Mouse (Mus musculus) embryonic fibroblast, embryonic 13.5 days (primary cell): Measurements from ENCODE around the gene Acvr1b. TPM values are rescaled to one million over a fixed set of nuclear protein-coding genes. Genes with fewer than 3 reads are reported as not detected.

Experiments used
- H3K27ac ChIP-seq: 2 replicates; pipeline ENCODE4 v1.5.1; 2012; ENCODE audit warnings: low read length, control low read depth, inconsistent platforms; ENCODE audit not compliant: insufficient read depth
- H3K4me1 ChIP-seq: 2 replicates; pipeline ENCODE4 v1.6.1; 2011; ENCODE audit warnings: low read length; ENCODE audit not compliant: control insufficient read depth, insufficient read depth
- H3K4me3 ChIP-seq: 2 replicates; pipeline ENCODE4 v1.5.1; 2011; ENCODE audit warnings: mild to moderate bottlenecking, control low read depth, low read length; ENCODE audit not compliant: insufficient read depth
- CTCF ChIP-seq: IDR thresholded peaks from 2 replicates; pipeline ENCODE4 v1.5.1; 2011; ENCODE audit warnings: mild to moderate bottlenecking, control low read depth, low read length, moderate library complexity, borderline replicate concordance; ENCODE audit not compliant: insufficient read depth
- POLR2A ChIP-seq: IDR thresholded peaks from 2 replicates; pipeline ENCODE4 v1.6.1; 2011; ENCODE audit warnings: low read depth, mild to moderate bottlenecking, control low read depth, low read length, moderate library complexity
- polyA plus RNA-seq: library from polyadenylated mRNA; stranded (reverse); fragments of >200 nt; gene quantifications from 2 replicates; pipeline ENCODE4 v1.2.4, GENCODE M21; 2011; ENCODE audit warnings: low read depth; ENCODE audit not compliant: missing spikeins, insufficient read length

Acvr1b gene
- polyA plus RNA-seq, 1 experiment, result 9.7 TPM

DNA sequence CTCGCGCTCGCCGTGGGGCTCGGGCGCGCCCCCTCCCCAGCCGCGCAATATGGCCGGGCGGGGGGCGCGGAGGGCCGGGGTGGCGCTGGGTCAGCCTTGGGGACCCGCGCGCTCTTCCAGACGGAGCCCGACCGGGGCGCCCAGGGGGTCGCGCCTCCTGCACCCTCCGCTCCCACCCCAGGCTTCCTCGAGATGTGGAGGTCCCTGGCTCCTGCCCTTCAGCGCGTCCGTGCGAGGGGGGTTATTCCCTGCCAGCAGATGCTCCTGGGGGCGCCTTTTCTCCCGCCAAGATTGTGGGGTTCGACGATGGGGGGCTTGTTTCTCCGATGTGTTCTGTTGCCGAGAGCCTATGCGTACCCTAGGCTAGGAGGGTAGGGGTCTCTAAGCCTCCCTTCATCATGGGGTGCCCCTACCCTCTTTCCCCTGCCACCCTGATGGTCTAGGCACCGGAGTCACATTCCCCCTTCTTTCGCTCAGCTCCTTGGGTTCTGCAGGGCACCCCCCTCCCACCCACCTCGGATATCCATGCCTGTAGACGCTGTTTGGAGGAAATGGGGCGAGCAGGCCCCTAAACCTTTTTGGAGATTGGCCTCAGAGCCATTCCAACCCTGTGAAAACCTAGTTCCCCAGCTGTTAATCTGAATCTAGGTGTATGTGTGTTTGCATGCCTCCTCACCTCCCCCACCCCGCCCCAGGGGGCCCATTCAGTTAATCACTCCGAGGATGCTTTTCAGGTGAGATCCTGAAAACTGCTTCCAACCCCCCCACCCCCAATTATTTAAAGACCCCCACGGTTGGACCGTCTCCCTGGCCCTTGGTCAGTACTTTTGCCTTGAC lies 645 bp downstream of the Acvr1b start:
- H3K27ac ChIP-seq, result no peak overlapping the region
- TF ChIP-seq CTCF, result no peak
- TF ChIP-seq POLR2A, result no peak
- peaks cover 2% of the 10 kb centered on the region; the same call in 1 of the 2 replicates for H3K4me1 ChIP-seq
- peak overlapping the region; percentile 62 for H3K4me3 ChIP-seq

DNA sequence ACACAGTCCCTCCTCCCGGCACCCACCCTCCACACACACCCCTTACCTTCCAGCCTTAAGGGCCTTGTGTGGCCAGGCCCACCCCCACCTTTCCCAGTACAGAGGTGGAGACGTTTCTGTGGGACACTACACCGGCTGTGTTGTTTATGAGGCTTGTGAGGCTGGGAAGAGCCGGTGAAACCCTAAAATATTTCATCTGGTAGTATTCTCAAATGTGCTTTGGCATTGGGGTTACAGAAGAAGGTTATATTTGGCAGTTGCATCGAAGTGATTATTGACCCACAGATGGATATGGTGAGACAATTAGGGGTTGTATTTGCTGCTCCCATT lies 1.2 kb downstream of the Acvr1b start:
- Histone ChIP-seq H3K27ac (no peak overlapping the region), H3K4me1 (peaks cover 2% of the 10 kb centered on the region; the same call in 1 of the 2 replicates), H3K4me3 (peak overlapping the region; percentile 62)
- TF ChIP-seq POLR2A (no peak), CTCF (no peak)

DNA sequence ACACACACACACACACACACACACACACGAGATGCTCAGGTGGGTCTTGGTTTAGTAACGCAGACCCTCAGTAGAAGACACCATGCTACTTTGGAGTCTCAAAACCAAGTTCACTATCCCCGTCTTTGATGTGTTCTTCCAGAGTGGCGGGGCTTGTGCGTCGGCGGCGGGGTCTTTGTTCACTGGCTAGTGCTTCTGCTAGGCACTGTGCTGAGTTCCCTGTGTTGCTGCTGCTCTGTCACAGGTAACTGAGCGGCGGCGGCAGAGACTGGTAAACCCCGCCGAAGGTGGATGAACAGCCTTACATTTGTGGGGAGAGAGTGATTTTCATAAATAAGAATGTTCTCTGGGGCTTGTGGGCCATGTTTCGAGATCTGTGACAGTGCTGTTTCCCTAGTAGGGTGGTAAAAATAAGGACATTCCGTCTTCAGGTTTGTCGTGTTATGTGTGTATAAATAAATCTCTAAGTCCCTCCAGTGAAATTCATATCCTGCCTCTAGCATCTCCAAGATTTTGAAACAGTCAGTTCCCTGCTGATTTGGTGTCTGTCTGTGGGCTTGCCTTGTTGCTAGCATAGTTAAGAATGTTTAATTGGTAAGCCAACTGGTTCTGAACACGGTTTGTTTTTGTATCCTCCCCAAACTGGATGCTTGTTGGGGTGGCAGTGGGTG lies 1.9 kb downstream of the Acvr1b start:
- Histone ChIP-seq H3K27ac (0 out of 2 replicates have a peak overlapping the region, but pooled peaks have one; percentile 10), H3K4me1 (peaks cover 2% of the 10 kb centered on the region; the same call in 1 of the 2 replicates), H3K4me3 (peak overlapping the region; percentile 24)
- TF ChIP-seq CTCF (no peak), POLR2A (no peak)

DNA sequence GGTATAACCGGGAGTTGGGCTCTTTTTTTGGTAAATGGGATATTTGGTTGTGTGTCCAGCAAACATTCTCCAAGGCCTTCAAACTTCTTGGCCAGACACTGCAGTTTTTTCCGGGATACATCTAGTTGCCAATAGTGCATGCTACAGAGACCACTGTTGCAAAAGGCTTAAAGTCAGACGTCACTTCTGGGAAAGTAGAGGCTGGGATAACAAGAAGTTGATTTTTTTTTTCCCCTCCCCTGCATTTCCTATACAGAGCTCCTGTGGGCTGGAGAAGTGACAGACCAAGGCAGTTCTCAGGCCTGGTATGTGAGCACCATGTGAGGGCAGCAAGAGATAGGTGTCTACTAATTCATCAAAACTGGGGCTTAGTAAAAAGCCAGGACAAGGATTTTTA lies 2.4 kb downstream of the Acvr1b start:
- TF ChIP-seq CTCF (no peak), POLR2A (no peak)
- no peak overlapping the region for H3K4me3 ChIP-seq
- H3K4me1 ChIP-seq, result peaks cover 3% of the 10 kb centered on the region; the same call in 1 of the 2 replicates
- H3K27ac ChIP-seq, result no peak overlapping the region

DNA sequence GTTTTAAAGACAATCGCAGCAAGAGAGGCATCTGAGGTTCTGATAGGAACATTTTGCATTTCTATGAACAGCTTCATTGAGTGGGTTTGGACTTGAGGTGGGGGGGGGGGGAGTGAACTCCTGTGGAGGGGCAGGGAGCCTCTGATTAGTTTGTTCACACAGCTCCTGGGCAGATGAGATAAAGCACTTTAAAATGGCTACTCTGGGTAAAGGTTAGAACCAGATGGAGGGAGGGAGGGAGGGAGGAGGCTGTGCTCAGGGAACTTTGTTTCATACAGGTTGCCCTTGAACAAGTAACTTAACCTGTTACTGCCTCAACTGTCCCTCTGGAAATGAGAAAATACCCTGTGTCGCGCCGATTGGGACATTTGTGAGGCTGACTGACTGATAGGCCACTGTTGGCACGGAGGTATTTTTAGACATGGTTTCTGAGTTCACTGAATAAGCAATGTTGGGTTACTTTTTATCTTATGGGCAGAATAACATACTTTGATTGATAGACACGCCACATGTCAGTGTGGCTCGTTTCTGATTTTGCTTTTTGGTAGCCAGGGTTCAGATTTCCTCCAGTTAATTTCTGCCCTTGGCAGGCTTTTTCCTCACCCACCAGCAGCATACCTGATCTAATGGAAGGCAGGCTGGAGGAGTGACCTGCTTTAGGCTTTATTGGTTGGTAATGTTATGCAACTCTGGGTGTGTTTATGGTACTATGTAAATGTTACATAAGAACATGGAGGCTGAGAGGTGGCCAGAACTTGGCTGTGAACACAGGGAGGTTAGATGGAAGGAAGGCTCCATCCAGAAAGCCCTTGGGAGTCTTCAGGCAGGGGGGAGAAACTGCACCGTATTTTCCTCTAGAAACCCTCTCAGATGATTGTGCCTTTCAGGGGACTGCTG lies 3.2 kb downstream of the Acvr1b start:
- no peak overlapping the region for H3K27ac ChIP-seq

DNA sequence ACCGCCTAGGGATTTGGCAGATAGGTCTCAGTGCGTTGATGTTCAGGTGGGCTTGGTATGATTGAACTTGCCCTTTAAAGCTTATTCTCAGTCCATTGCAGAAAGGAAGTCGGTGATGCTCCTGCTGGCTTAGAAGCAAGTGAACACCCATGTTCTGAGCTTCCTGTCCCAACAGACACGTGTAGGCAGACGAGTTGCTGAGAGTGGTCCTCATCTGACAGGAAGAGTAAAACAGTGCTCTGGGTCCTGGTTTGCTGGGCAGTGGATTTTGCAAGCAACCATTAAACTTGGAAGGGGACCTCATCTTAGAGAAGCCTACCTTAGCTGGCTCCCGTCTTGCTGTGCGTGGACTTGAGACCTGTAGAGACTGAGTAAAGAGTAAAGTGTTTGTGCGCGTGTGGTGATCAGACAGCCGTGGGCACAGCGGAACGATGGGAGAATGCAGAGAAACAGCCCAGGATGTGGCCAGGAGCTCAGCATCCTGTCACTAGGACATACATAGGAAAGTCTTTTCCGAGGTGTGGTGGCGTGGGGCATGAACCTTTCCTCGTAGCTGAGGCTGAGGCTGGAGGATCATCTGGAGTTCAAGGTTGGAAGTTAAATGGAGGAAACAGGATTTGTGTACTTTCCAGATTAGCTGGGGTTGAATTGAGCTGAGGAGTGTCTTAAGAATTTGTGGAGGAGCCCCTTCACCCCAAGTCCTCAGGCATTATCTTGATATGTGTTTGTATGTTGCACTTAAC lies 6.7 kb downstream of the Acvr1b start:
- TF ChIP-seq POLR2A (no peak), CTCF (no peak)
- H3K4me1 ChIP-seq, result peaks cover 16% of the 10 kb centered on the region
- no peak overlapping the region for H3K27ac ChIP-seq
- H3K4me3 ChIP-seq, result no peak overlapping the region

More for the DNA sequence above, 3.2 kb downstream of the Acvr1b start:
- no peak overlapping the region for H3K4me3 ChIP-seq
- H3K4me1 ChIP-seq, result peaks cover 5% of the 10 kb centered on the region; the same call in 1 of the 2 replicates
- TF ChIP-seq POLR2A (no peak), CTCF (no peak)

DNA sequence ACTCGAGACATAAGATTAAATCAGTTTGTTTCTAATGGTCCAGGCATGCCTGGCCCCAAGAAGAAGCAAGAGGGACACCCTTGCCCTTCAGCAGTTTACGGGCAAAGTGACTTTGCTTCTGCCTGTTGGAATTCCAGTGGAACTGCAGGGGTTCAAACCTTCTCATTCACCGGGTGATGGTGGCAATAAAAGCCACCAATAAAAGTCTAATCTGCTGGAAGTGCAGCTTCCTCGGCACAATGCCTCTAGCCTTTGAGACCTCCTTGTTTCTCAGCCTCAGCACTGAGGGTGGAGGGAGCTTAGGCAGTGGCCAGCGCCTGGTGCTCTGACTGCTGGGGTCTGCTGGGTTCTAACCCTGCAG lies 7.2 kb downstream of the Acvr1b start:
- Histone ChIP-seq H3K27ac (no peak overlapping the region), H3K4me3 (no peak overlapping the region), H3K4me1 (peaks cover 16% of the 10 kb centered on the region)
- no peak for TF ChIP-seq CTCF
- no peak for TF ChIP-seq POLR2A

DNA sequence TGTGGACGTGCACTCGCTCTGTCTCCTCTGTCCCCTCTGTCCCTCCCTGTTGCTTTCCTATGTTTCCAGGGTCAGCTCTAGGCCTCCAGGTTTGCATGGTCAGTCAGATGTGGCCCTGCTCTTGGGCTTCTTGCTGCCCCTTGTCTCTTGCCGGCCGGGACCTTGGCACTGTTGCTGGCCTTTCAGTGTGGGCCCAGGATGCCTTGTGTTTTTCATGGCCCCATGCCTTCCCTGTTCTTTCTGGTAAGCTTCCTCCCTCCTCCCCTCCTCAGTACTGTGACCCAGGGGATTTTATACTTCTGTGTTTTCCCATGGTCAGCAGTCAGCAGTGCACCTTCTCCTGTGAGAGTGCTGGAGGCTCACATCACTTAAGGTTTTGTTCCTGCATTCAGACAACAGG lies 7.6 kb downstream of the Acvr1b start:
- peaks cover 14% of the 10 kb centered on the region; the same call in 1 of the 2 replicates for H3K4me1 ChIP-seq
- no peak overlapping the region for H3K4me3 ChIP-seq

DNA sequence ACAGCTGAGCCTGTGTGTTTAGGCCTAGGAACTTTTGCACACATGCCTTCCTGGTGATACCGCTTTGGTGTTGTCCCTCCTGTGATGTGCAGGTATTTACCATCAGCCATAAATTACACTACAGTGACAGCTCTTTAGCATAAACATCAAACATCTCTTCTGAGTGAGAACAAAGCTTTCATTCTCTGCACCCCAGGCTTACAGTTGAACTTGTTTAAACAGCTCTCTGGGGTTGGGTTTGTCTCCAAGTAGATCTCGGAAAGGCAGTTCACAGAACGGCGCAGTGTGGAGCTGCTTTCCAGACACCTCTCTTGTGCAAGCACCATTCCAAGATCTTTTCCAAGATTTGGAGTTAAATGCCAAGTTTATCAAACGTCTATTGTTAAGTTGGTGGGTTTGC lies 8.8 kb downstream of the Acvr1b start:
- TF ChIP-seq POLR2A, result no peak
- TF ChIP-seq CTCF, result no peak
- peak overlapping the region; percentile 35; the same call in 1 of the 2 replicates for H3K27ac ChIP-seq
- no peak overlapping the region for H3K4me3 ChIP-seq
- peaks cover 14% of the 10 kb centered on the region; the same call in 1 of the 2 replicates for H3K4me1 ChIP-seq

More for the DNA sequence above, 7.6 kb downstream of the Acvr1b start:
- TF ChIP-seq POLR2A (no peak), CTCF (no peak)
- no peak overlapping the region for H3K27ac ChIP-seq
